Mouse (Mus musculus) embryonic facial prominence, embryonic 10.5 days (tissue): ENCODE measurements at regions not wholly inside any gene's neighbourhood (a gene's known extent, or its start where the extent isn't known, plus 50 kb on each side); places are given as distances from the start of the nearest gene placed in this dataset.

ENCODE experiments used
- DNase-seq: peaks from one replicate; pipeline ENCODE4 v3.0.0-alpha.2; 2017; ENCODE audit warnings: low spot score
- H3K27ac ChIP-seq: fragments of 300-500 bp; sonication (generic); replicated peaks from 2 replicates; pipeline ENCODE4 v1.5.1; 2016; ENCODE audit warnings: mild to moderate bottlenecking
- H3K27me3 ChIP-seq: fragments of 300-500 bp; sonication (generic); replicated peaks from 2 replicates; pipeline ENCODE4 v1.6.1; 2016; ENCODE audit warnings: low read depth, mild to moderate bottlenecking; ENCODE audit not compliant: poor library complexity, severe bottlenecking
- H3K36me3 ChIP-seq: fragments of 300-500 bp; sonication (generic); replicated peaks from 2 replicates; pipeline ENCODE4 v1.6.1; 2016; ENCODE audit warnings: mild to moderate bottlenecking, moderate library complexity
- H3K4me1 ChIP-seq: fragments of 300-500 bp; sonication (generic); 2 replicates; pipeline ENCODE4 v1.6.1; 2016
- H3K4me3 ChIP-seq: fragments of 300-500 bp; sonication (generic); 2 replicates; pipeline ENCODE4 v1.5.1; 2016; ENCODE audit warnings: mild to moderate bottlenecking, moderate library complexity
- H3K9me3 ChIP-seq: fragments of 300-500 bp; sonication (generic); 2 replicates; pipeline ENCODE4 v1.6.1; 2016; ENCODE audit warnings: mild to moderate bottlenecking
- WGBS: fragments of 180-500 bp; shearing (Covaris S2); methylation state at CpG from one replicate; pipeline ENCODE4 v1.1.7; 2016; 5-methylcytosine and 5-hydroxymethylcytosine counted together

DNA sequence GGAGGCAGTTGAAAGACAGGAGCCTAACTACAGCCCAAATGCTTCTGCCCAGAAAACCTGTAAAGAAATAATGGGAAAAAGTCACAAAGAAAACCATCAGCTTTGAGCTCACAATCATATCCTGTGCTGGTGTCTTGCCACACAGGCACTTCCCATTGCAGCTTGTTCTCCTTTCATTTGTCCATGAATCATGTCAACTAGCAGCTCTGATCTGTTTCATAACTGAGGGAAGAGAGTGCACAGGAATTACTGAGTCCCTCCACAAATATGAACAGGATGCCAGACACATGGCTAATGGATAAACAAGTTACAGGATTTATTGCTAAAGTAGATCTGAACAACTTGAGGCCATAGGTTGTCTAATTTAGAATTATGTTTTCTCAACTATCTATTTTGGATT is 286.2 kb downstream of the Rnf144a start:
- Histone ChIP-seq H3K4me1 (peaks cover 6% of the 10 kb centered on the region; the same call in 1 of the 2 replicates), H3K27ac (no peak overlapping the region), H3K9me3 (no peaks in the 10 kb centered on the region), H3K36me3 (no peaks in the 10 kb centered on the region), H3K4me3 (no peak overlapping the region), H3K27me3 (no peaks in the 10 kb centered on the region)
- DNase-seq = no peak

GRCm38 (mm10) chr12:26126260-26126659 is 288.8 kb downstream of the Rnf144a start:
- Histone ChIP-seq H3K36me3 (no peaks in the 10 kb centered on the region), H3K27ac (no peak overlapping the region), H3K4me3 (no peak overlapping the region), H3K4me1 (peaks cover 6% of the 10 kb centered on the region; the same call in 1 of the 2 replicates), H3K27me3 (no peaks in the 10 kb centered on the region), H3K9me3 (no peaks in the 10 kb centered on the region)
- DNase-seq = no peak
- WGBS = 89% methylated on average over 9 of the region's 9 CpGs

DNA sequence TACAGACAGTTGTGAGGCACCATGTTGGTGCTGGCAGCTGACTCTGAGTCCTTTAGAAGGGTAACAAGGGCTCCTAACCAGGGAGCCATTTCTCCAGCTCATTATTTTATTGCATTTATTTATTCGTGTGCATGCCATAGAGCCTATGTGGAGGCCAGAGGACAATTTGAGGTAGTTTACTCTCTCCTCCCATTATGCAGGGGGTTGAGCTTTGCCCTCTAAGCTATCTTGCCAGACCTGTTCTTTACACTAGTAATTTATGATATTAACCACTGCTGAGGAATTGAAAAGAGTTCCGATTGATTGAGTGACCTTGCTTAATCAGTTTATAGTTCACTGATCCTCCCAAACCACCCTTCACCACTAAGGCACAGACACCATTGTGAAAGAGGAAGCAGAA is 290.8 kb downstream of the Rnf144a start:
- Histone ChIP-seq H3K27me3 (no peaks in the 10 kb centered on the region), H3K4me3 (no peak overlapping the region), H3K9me3 (no peaks in the 10 kb centered on the region), H3K36me3 (no peaks in the 10 kb centered on the region), H3K4me1 (peaks cover 6% of the 10 kb centered on the region; the same call in 1 of the 2 replicates), H3K27ac (no peak overlapping the region)
- WGBS = 93% methylated on average over 2 of the region's 2 CpGs
- no peak for DNase-seq

DNA sequence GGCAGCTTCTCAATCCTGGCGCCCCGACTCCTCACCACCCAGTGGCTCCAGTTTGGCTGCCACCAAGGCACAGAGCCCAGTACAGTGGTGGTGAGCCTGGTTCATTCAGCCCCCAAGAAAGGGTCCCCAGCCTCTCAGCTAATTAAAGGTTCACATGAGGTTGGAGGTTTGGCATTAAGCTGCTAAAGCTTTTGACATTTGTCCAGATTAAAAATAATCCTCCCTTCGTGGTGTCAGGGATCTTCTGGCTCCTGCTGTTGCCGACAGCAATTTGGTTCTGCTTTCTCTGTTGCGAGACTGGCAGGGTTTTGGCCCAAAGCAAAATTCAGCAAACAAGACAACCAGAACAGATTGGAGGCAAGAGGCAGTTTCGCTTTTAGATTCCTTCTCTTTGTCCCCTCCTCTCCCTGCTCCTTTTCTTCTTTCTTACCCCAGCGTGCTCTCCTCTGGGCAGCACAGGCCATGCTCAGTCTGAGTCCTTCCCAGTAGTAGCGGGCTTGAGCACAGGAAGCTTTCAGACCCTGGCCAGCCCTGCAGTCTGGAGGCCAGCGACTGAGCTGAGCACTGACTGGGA is 299.6 kb downstream of the Rnf144a start:
- H3K27me3 ChIP-seq = no peaks in the 10 kb centered on the region
- H3K36me3 ChIP-seq = no peaks in the 10 kb centered on the region
- no peak for DNase-seq
- no peaks in the 10 kb centered on the region for H3K9me3 ChIP-seq
- H3K4me3 ChIP-seq = no peak overlapping the region
- no peak overlapping the region; the same call in 1 of the 2 replicates for H3K27ac ChIP-seq
- H3K4me1 ChIP-seq = peaks cover 8% of the 10 kb centered on the region
- WGBS = 62% methylated on average over 9 of the region's 9 CpGs

GRCm38 (mm10) chr12:26112166-26113019 is 302.7 kb downstream of the Rnf144a start:
- DNase-seq = no peak
- H3K4me3 ChIP-seq = no peak overlapping the region
- H3K27ac ChIP-seq = no peak overlapping the region; the same call in 1 of the 2 replicates
- H3K27me3 ChIP-seq = no peaks in the 10 kb centered on the region
- 84% methylated on average over 8 of the region's 8 CpGs for WGBS
- H3K9me3 ChIP-seq = no peaks in the 10 kb centered on the region
- no peaks in the 10 kb centered on the region for H3K36me3 ChIP-seq
- H3K4me1 ChIP-seq = peaks cover 8% of the 10 kb centered on the region

DNA sequence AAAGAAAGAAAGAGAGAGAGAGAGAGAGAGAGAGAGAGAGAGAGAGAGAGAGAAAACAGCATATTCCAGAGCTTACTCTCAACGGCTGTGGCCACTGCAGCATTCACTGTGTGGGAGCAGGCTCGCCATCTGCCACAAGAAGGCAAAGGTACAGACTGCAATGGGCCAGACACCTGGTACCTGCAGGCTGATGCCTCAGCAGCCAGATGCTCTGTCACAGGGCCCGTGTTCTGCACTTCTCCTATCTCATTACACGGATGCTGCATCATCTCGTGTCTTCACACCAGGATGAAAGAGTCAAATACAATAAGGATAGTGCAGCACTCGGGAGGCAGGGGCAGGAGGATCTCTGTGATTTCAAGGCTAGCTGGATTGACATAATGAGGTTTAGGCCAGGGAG is 305.2 kb downstream of the Rnf144a start:
- Histone ChIP-seq H3K27me3 (no peaks in the 10 kb centered on the region), H3K36me3 (no peaks in the 10 kb centered on the region), H3K27ac (no peak overlapping the region), H3K4me3 (no peak overlapping the region), H3K9me3 (no peaks in the 10 kb centered on the region), H3K4me1 (0 out of 2 replicates have a peak, but pooled peaks cover 3% of the 10 kb centered on the region)
- WGBS = 87% methylated on average over 6 of the region's 6 CpGs
- DNase-seq = no peak

GRCm38 (mm10) chr12:26104372-26104771 is 310.7 kb downstream of the Rnf144a start:
- DNase-seq = no peak
- no peaks in the 10 kb centered on the region for H3K9me3 ChIP-seq
- no peaks in the 10 kb centered on the region for H3K4me1 ChIP-seq
- no peak overlapping the region for H3K4me3 ChIP-seq
- no peak overlapping the region for H3K27ac ChIP-seq
- no peaks in the 10 kb centered on the region for H3K27me3 ChIP-seq
- 82% methylated on average over 3 of the region's 3 CpGs for WGBS
- no peaks in the 10 kb centered on the region for H3K36me3 ChIP-seq

DNA sequence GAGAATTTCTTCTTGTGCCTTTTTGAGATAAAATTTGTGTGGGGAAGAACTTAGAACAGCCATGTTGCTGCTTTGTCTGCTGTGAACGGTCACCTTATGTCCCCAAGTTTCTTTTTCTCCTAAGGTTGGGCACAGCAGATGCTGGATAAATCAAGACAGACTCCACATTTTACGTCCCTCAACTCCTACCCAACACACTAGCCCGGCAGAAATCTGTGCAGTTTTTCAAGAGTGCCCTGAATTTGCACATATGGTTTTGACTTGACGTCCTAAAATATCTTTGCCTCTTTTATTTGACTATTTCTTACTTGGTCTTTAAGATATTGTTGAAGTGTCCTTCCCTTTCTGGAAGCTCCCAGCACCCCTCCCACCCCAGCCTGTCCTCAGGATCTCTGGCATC is 312.7 kb downstream of the Rnf144a start:
- Histone ChIP-seq H3K4me1 (no peaks in the 10 kb centered on the region), H3K27ac (no peak overlapping the region), H3K36me3 (no peaks in the 10 kb centered on the region), H3K4me3 (no peak overlapping the region), H3K27me3 (no peaks in the 10 kb centered on the region), H3K9me3 (no peaks in the 10 kb centered on the region)
- WGBS = 90% methylated on average over 4 of the region's 4 CpGs
- no peak for DNase-seq

DNA sequence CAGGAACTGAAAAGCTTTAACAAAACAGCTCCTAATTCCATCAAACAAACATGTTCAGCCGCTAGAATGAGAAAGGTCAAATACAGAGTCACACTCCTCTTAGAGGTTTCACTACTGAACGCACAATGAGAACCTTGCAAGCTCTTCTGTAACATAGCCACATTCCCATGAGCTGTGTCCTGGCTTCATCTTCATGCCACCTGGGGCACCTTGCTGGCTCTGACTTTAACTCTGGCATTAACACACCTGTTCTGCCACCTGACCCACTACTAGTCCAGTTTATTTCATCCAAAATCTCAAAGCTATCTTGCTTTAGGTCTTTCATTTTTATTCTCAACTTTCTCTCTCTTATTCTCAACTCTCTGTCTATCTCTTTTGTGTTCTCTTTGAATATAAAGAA is 314.9 kb downstream of the Rnf144a start:
- 85% methylated on average over 2 of the region's 2 CpGs for WGBS
- DNase-seq = no peak
- Histone ChIP-seq H3K9me3 (no peaks in the 10 kb centered on the region), H3K4me3 (no peak overlapping the region), H3K27ac (no peak overlapping the region), H3K36me3 (no peaks in the 10 kb centered on the region), H3K4me1 (no peaks in the 10 kb centered on the region), H3K27me3 (no peaks in the 10 kb centered on the region)

GRCm38 (mm10) chr12:26099176-26099575 is 315.9 kb downstream of the Rnf144a start:
- WGBS = 92% methylated on average over 5 of the region's 5 CpGs
- no peak for DNase-seq
- no peak overlapping the region for H3K4me3 ChIP-seq

DNA sequence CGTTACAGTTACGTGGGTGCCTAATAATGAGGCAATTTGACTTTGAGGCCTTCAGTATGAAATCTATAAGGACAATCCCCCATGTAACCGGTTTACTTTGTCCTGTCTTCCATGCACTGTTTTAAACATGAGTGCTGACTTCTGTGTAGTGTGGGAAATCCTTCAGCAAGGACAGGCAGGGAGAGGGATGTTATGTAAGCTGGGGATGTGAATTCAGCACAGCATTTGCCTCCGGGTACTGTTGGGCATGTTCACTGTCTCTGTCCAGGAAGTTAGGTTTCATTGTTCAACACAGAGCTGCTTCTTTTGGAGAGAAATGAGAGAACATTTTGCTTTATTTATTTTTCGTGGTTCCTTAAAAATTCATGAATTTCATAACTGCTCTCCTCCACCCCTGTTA is 322.7 kb downstream of the Rnf144a start:
- no peaks in the 10 kb centered on the region for H3K36me3 ChIP-seq
- 76% methylated on average over 5 of the region's 5 CpGs for WGBS
- no peak overlapping the region for H3K27ac ChIP-seq
- no peak for DNase-seq
- H3K9me3 ChIP-seq = no peaks in the 10 kb centered on the region
- no peaks in the 10 kb centered on the region for H3K27me3 ChIP-seq
- H3K4me3 ChIP-seq = no peak overlapping the region
- no peaks in the 10 kb centered on the region for H3K4me1 ChIP-seq

More at GRCm38 (mm10) chr12:26099176-26099575, 315.9 kb downstream of the Rnf144a start:
- Histone ChIP-seq H3K9me3 (no peaks in the 10 kb centered on the region), H3K27ac (no peak overlapping the region), H3K4me1 (no peaks in the 10 kb centered on the region), H3K27me3 (no peaks in the 10 kb centered on the region), H3K36me3 (no peaks in the 10 kb centered on the region)

- WGBS = 82% methylated on average over 3 of the region's 3 CpGs
- H3K9me3 ChIP-seq = no peaks in the 10 kb centered on the region
- no peaks in the 10 kb centered on the region for H3K27me3 ChIP-seq
- H3K36me3 ChIP-seq = no peaks in the 10 kb centered on the region
- no peak overlapping the region for H3K27ac ChIP-seq
- DNase-seq = no peak
- no peaks in the 10 kb centered on the region for H3K4me1 ChIP-seq
- no peak overlapping the region for H3K4me3 ChIP-seq
These were observed 323.2 kb downstream of the Rnf144a start for GRCm38 (mm10) chr12:26091865-26092264.

GRCm38 (mm10) chr12:26088389-26088788 is 326.7 kb downstream of the Rnf144a start:
- no peak for DNase-seq
- WGBS = 88% methylated on average over 3 of the region's 3 CpGs

More at GRCm38 (mm10) chr12:26088389-26088788, 326.7 kb downstream of the Rnf144a start:
- H3K36me3 ChIP-seq = no peaks in the 10 kb centered on the region
- H3K27me3 ChIP-seq = no peaks in the 10 kb centered on the region
- no peaks in the 10 kb centered on the region for H3K4me1 ChIP-seq
- no peak overlapping the region for H3K4me3 ChIP-seq
- no peaks in the 10 kb centered on the region for H3K9me3 ChIP-seq
- H3K27ac ChIP-seq = no peak overlapping the region
